Mouse (Mus musculus) ZHBTc4 (cell line): ENCODE measurements around the gene Plekho1.
"Not testable (repeated sequence)": the region's sequence is repeated elsewhere in the genome, so short reads cannot be mapped to it uniquely, and the experiment has no call there.

ENCODE experiments used
- DNase-seq: peaks from one replicate; pipeline ENCODE4 v3.0.0-alpha.2; 2011; ENCODE audit warnings: low read depth, low spot score

Plekho1 gene

GRCm38 (mm10) chr3:95980276-95980970 is 15.4 kb downstream of the Plekho1 start:
- DNase-seq: no peak

- no peak for DNase-seq
These were observed 17.5 kb downstream of the Plekho1 start for GRCm38 (mm10) chr3:95978265-95978664.

- DNase-seq: not testable (repeated sequence)
These were observed 18.2 kb downstream of the Plekho1 start for GRCm38 (mm10) chr3:95977587-95977986.

GRCm38 (mm10) chr3:95977079-95977478 is 18.7 kb downstream of the Plekho1 start:
- no peak for DNase-seq

GRCm38 (mm10) chr3:95972873-95973634 is 22.7 kb downstream of the Plekho1 start:
- no peak for DNase-seq

- DNase-seq: no peak
These were observed 23.4 kb downstream of the Plekho1 start for GRCm38 (mm10) chr3:95972251-95972872.

- not testable (repeated sequence) for DNase-seq
These were observed 25.1 kb downstream of the Plekho1 start for GRCm38 (mm10) chr3:95970661-95971060.

- no peak for DNase-seq
These were observed 26.5 kb downstream of the Plekho1 start for GRCm38 (mm10) chr3:95969277-95969676.

GRCm38 (mm10) chr3:95965518-95966451 is 30.0 kb downstream of the Plekho1 start:
- peak; percentile 49 for DNase-seq

GRCm38 (mm10) chr3:95963681-95964080 is 32.1 kb downstream of the Plekho1 start:
- DNase-seq: no peak

GRCm38 (mm10) chr3:95963230-95963629 is 32.6 kb downstream of the Plekho1 start:
- DNase-seq: no peak

GRCm38 (mm10) chr3:95962182-95962581 is 33.6 kb downstream of the Plekho1 start:
- DNase-seq: not testable (repeated sequence)

GRCm38 (mm10) chr3:95959807-95960206 is 36.0 kb downstream of the Plekho1 start:
- no peak for DNase-seq

- peak; percentile 73 for DNase-seq
These were observed 36.7 kb downstream of the Plekho1 start for GRCm38 (mm10) chr3:95959082-95959481.

- no peak for DNase-seq
These were observed 38.2 kb downstream of the Plekho1 start for GRCm38 (mm10) chr3:95957359-95958148.

- no peak for DNase-seq
These were observed 40.5 kb downstream of the Plekho1 start for GRCm38 (mm10) chr3:95955318-95955717.

GRCm38 (mm10) chr3:95954648-95955173 is 41.1 kb downstream of the Plekho1 start:
- DNase-seq: peak; percentile 48

- no peak for DNase-seq
These were observed 42.3 kb downstream of the Plekho1 start for GRCm38 (mm10) chr3:95953522-95953921.

GRCm38 (mm10) chr3:95953023-95953422 is 42.8 kb downstream of the Plekho1 start:
- no peak for DNase-seq

GRCm38 (mm10) chr3:95951566-95951965 is 44.2 kb downstream of the Plekho1 start:
- DNase-seq: not testable (repeated sequence)
